Mouse (Mus musculus): Measurements from ENCODE around the gene Mrps6. TPM values are rescaled to one million over a fixed set of nuclear protein-coding genes. Genes with fewer than 3 reads are reported as not detected.

Gene Mrps6
- polyA plus RNA-seq, 1 experiment from 2014 or later: 100.0 TPM

DNA sequence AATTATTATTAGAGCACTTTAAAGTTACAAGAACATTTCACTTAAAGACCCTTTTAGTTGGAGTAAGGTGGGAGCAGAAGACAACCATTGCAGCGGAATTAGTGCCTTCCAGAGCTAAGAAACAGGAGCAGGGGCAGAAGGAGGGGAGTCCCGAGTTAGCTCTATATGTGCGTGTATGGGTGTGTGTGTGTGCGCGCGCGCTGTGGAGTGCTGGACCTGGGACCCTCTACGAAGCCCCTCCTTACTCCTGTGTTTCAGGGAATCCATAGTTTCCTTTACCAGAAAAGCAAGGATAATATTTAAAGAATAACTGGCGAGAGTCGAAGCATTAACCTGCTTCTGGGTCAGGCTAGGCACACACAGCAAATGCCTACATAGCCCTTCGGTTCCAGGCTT is 616 bp upstream of the Mrps6 start:
- 11% methylated on average over 11 of the region's 11 CpGs for WGBS
- Histone ChIP-seq H3K9ac (ENCODE audit: low read length) (peak overlapping the region; percentile 70), H3K4me3 (ENCODE audit: low read depth, low read length) (peak overlapping the region; percentile 87), H3K4me2 (ENCODE audit: low read depth, severe bottlenecking) (peak overlapping the region; percentile 86), H3K4me1 (ENCODE audit: control insufficient read depth, insufficient read depth, low read length) (peaks cover 6% of the 10 kb centered on the region; the same call in 1 of the 2 replicates), H3K27ac (replicated peaks; ENCODE audit: low read depth, low read length) (peak overlapping the region; percentile 56; the same call in 1 of the 2 replicates), H3K27me3 (ENCODE audit: control insufficient read depth, insufficient read depth, low read length) (no peaks in the 10 kb centered on the region), H3K36me3 (ENCODE audit: control insufficient read depth, insufficient read depth, low read length) (peaks cover 3% of the 10 kb centered on the region; the same call in 1 of the 2 replicates), H3K9me3 (ENCODE audit: control insufficient read depth, low read length) (no peaks in the 10 kb centered on the region; the same call in 1 of the 2 replicates)
- ATAC-seq (ENCODE audit: insufficient number of reproducible peaks, low FRiP score, low TSS enrichment, low read depth): peak; percentile 44; the same call in 1 of the 2 replicates
- no peak for DNase-seq (ENCODE audit: low spot score)

- Histone ChIP-seq H3K27me3 (ENCODE audit: control insufficient read depth, insufficient read depth, low read length) (no peaks in the 10 kb centered on the region), H3K9ac (ENCODE audit: low read length) (peak overlapping the region; percentile 70), H3K36me3 (ENCODE audit: control insufficient read depth, insufficient read depth, low read length) (peaks cover 3% of the 10 kb centered on the region; the same call in 1 of the 2 replicates), H3K9me3 (ENCODE audit: control insufficient read depth, low read length) (no peaks in the 10 kb centered on the region; the same call in 1 of the 2 replicates), H3K4me1 (ENCODE audit: control insufficient read depth, insufficient read depth, low read length) (peaks cover 6% of the 10 kb centered on the region; the same call in 1 of the 2 replicates), H3K4me3 (ENCODE audit: low read depth, low read length) (peak overlapping the region; percentile 87), H3K4me2 (ENCODE audit: low read depth, severe bottlenecking) (peak overlapping the region; percentile 86), H3K27ac (replicated peaks; ENCODE audit: low read depth, low read length) (no peak overlapping the region)
- 2% methylated on average over 47 of the region's 63 CpGs for WGBS
- ATAC-seq (ENCODE audit: insufficient number of reproducible peaks, low FRiP score, low TSS enrichment, low read depth) (peak; percentile 14; the same call in 1 of the 2 replicates), DNase-seq (ENCODE audit: low spot score) (peak; percentile 49)
Observed at GRCm38 (mm10) chr16:92058644-92059620, 862 bp downstream of the Mrps6 start.

- Histone ChIP-seq H3K4me2 (ENCODE audit: low read depth, severe bottlenecking) (no peak overlapping the region), H3K36me3 (ENCODE audit: control insufficient read depth, insufficient read depth, low read length) (peaks cover 5% of the 10 kb centered on the region; the same call in 1 of the 2 replicates), H3K9me3 (ENCODE audit: control insufficient read depth, low read length) (no peaks in the 10 kb centered on the region), H3K4me3 (ENCODE audit: low read depth, low read length) (no peak overlapping the region), H3K9ac (ENCODE audit: low read length) (no peak overlapping the region), H3K4me1 (ENCODE audit: control insufficient read depth, insufficient read depth, low read length) (peaks cover 6% of the 10 kb centered on the region; the same call in 1 of the 2 replicates), H3K27ac (replicated peaks; ENCODE audit: low read depth, low read length) (no peak overlapping the region), H3K27me3 (ENCODE audit: control insufficient read depth, insufficient read depth, low read length) (no peaks in the 10 kb centered on the region)
- ATAC-seq (ENCODE audit: insufficient number of reproducible peaks, low FRiP score, low TSS enrichment, low read depth): no peak
- WGBS: 91% methylated on average over 3 of the region's 3 CpGs
- DNase-seq (ENCODE audit: low spot score): no peak
Observed at GRCm38 (mm10) chr16:92060213-92060612, 2.1 kb downstream of the Mrps6 start.

DNA sequence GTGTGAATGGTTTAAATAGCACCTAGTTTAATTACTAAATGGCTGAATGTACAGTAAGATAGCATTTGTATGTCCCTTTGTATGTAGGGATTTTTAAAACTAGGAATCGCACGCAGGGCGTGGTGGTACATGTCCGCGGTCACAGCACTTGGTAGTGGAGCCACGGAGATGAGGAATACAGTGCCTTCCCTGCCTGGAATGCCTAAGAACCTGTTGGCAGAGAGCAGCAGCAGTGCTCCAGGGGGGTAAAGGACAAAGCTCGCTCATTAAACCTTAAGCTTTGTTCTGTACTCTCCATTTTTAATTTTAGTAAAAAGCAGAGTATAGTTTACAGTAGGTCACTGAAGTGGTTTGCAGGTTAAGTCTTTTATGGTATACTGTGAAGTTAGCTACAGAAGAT is 3.5 kb downstream of the Mrps6 start:
- H3K9ac ChIP-seq (ENCODE audit: low read length): no peak overlapping the region
- no peak overlapping the region for H3K4me2 ChIP-seq (ENCODE audit: low read depth, severe bottlenecking)
- H3K4me3 ChIP-seq (ENCODE audit: low read depth, low read length): no peak overlapping the region
- peaks cover 5% of the 10 kb centered on the region; the same call in 1 of the 2 replicates for H3K36me3 ChIP-seq (ENCODE audit: control insufficient read depth, insufficient read depth, low read length)
- 95% methylated on average over 7 of the region's 7 CpGs for WGBS
- H3K4me1 ChIP-seq (ENCODE audit: control insufficient read depth, insufficient read depth, low read length): peaks cover 6% of the 10 kb centered on the region; the same call in 1 of the 2 replicates
- no peaks in the 10 kb centered on the region for H3K9me3 ChIP-seq (ENCODE audit: control insufficient read depth, low read length)
- ATAC-seq (ENCODE audit: insufficient number of reproducible peaks, low FRiP score, low TSS enrichment, low read depth): no peak
- H3K27me3 ChIP-seq (ENCODE audit: control insufficient read depth, insufficient read depth, low read length): no peaks in the 10 kb centered on the region
- no peak overlapping the region for H3K27ac ChIP-seq (replicated peaks; ENCODE audit: low read depth, low read length)
- no peak for DNase-seq (ENCODE audit: low spot score)

GRCm38 (mm10) chr16:92062832-92063231 is 4.8 kb downstream of the Mrps6 start:
- no peak for ATAC-seq (ENCODE audit: insufficient number of reproducible peaks, low FRiP score, low TSS enrichment, low read depth)
- Histone ChIP-seq H3K36me3 (ENCODE audit: control insufficient read depth, insufficient read depth, low read length) (peaks cover 5% of the 10 kb centered on the region; the same call in 1 of the 2 replicates), H3K9ac (ENCODE audit: low read length) (no peak overlapping the region), H3K4me1 (ENCODE audit: control insufficient read depth, insufficient read depth, low read length) (peaks cover 6% of the 10 kb centered on the region; the same call in 1 of the 2 replicates), H3K27me3 (ENCODE audit: control insufficient read depth, insufficient read depth, low read length) (no peaks in the 10 kb centered on the region), H3K4me3 (ENCODE audit: low read depth, low read length) (no peak overlapping the region), H3K9me3 (ENCODE audit: control insufficient read depth, low read length) (no peaks in the 10 kb centered on the region), H3K27ac (replicated peaks; ENCODE audit: low read depth, low read length) (no peak overlapping the region), H3K4me2 (ENCODE audit: low read depth, severe bottlenecking) (no peak overlapping the region)
- DNase-seq (ENCODE audit: low spot score): no peak
- WGBS: 92% methylated on average over 1 of the region's 1 CpGs

GRCm38 (mm10) chr16:92064801-92065200 is 6.7 kb downstream of the Mrps6 start:
- no peaks in the 10 kb centered on the region for H3K9me3 ChIP-seq (ENCODE audit: control insufficient read depth, low read length)
- H3K4me2 ChIP-seq (ENCODE audit: low read depth, severe bottlenecking): no peak overlapping the region
- H3K4me1 ChIP-seq (ENCODE audit: control insufficient read depth, insufficient read depth, low read length): peaks cover under 1% of the 10 kb centered on the region; the same call in 1 of the 2 replicates
- DNase-seq (ENCODE audit: low spot score): no peak
- peaks cover 5% of the 10 kb centered on the region; the same call in 1 of the 2 replicates for H3K36me3 ChIP-seq (ENCODE audit: control insufficient read depth, insufficient read depth, low read length)
- ATAC-seq (ENCODE audit: insufficient number of reproducible peaks, low FRiP score, low TSS enrichment, low read depth): no peak
- H3K27me3 ChIP-seq (ENCODE audit: control insufficient read depth, insufficient read depth, low read length): no peaks in the 10 kb centered on the region
- H3K27ac ChIP-seq (replicated peaks; ENCODE audit: low read depth, low read length): no peak overlapping the region
- 90% methylated on average over 2 of the region's 2 CpGs for WGBS
- no peak overlapping the region for H3K4me3 ChIP-seq (ENCODE audit: low read depth, low read length)
- H3K9ac ChIP-seq (ENCODE audit: low read length): no peak overlapping the region

- WGBS: 94% methylated on average over 8 of the region's 8 CpGs
- Histone ChIP-seq H3K27ac (replicated peaks; ENCODE audit: low read depth, low read length) (no peak overlapping the region), H3K4me3 (ENCODE audit: low read depth, low read length) (no peak overlapping the region), H3K9ac (ENCODE audit: low read length) (no peak overlapping the region), H3K4me1 (ENCODE audit: control insufficient read depth, insufficient read depth, low read length) (no peaks in the 10 kb centered on the region), H3K9me3 (ENCODE audit: control insufficient read depth, low read length) (no peaks in the 10 kb centered on the region), H3K27me3 (ENCODE audit: control insufficient read depth, insufficient read depth, low read length) (no peaks in the 10 kb centered on the region), H3K4me2 (ENCODE audit: low read depth, severe bottlenecking) (no peak overlapping the region), H3K36me3 (ENCODE audit: control insufficient read depth, insufficient read depth, low read length) (no peaks in the 10 kb centered on the region)
- no peak for ATAC-seq (ENCODE audit: insufficient number of reproducible peaks, low FRiP score, low TSS enrichment, low read depth)
- no peak for DNase-seq (ENCODE audit: low spot score)
Observed at GRCm38 (mm10) chr16:92070338-92070737, 12.3 kb downstream of the Mrps6 start.

DNA sequence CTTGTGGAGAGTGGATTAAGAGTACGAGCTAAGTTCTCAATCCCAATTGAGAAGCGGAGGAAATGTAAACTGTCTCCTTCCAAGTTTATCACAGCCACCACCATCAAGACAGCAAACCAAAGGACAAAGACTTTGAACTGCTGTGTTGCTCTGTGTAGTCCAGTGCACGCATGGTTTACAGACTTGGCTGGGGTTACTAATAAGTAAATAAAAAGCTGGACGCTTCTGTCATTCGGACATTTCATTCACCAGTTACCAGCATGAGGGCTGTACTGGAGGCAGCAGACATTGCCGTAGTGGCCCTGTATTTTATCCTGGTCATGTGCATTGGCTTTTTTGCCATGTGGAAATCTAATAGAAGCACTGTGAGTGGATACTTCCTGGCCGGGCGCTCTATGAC is 18.7 kb downstream of the Mrps6 start:
- Histone ChIP-seq H3K4me3 (ENCODE audit: low read depth, low read length) (no peak overlapping the region), H3K27me3 (ENCODE audit: control insufficient read depth, insufficient read depth, low read length) (no peaks in the 10 kb centered on the region), H3K9me3 (ENCODE audit: control insufficient read depth, low read length) (no peaks in the 10 kb centered on the region), H3K36me3 (ENCODE audit: control insufficient read depth, insufficient read depth, low read length) (peaks cover 2% of the 10 kb centered on the region), H3K4me1 (ENCODE audit: control insufficient read depth, insufficient read depth, low read length) (no peaks in the 10 kb centered on the region), H3K4me2 (ENCODE audit: low read depth, severe bottlenecking) (no peak overlapping the region), H3K27ac (replicated peaks; ENCODE audit: low read depth, low read length) (no peak overlapping the region), H3K9ac (ENCODE audit: low read length) (no peak overlapping the region)
- 96% methylated on average over 8 of the region's 8 CpGs for WGBS
- ATAC-seq (ENCODE audit: insufficient number of reproducible peaks, low FRiP score, low TSS enrichment, low read depth): no peak
- no peak for DNase-seq (ENCODE audit: low spot score)

Measured in limb, embryonic 11.5 days (tissue).